Comparison of ENCODE assay signal across 9 mouse cellular contexts in genomic region chr6:108305171-108305779, GRCm38 (mm10).
A peak's percentile ranks its signal among the peaks of the same experiment; 100 is the strongest.
DNase-seq lines count a peak whose midpoint lies in the region; TF ChIP-seq lines count a peak whose summit lies in the region.
"Had no signal": no experiment of that assay in that cellular context is flagged by ENCODE, and none has a peak within 500 bp of the region (broad histone marks: within the 10 kb centered on the region; RNA-seq: fewer than 3 reads in every experiment).

No protein-coding gene starts in this region.

- DNase-seq in layer of hippocampus, adult 2 months (ENCODE audit: low spot score in 2 of 2), result no peak
- no peak for DNase-seq in layer of hippocampus, adult 8-10 months (ENCODE audit: low spot score in 2 of 2)
- peak; percentile 50 for DNase-seq in embryo, embryonic 10 days (ENCODE audit: low spot score)
- peak; percentile 16 to 20 for DNase-seq in heart, postnatal 14 days
- DNase-seq in lung, postnatal 10 days, result peak; percentile 21
- DNase-seq in left cerebral cortex, postnatal 14 days (ENCODE audit: low spot score in 2 of 2), result no peak
- no peak for DNase-seq in c-Kit-positive CD71-positive TER-119-positive erythroid progenitor cells, embryonic 14.5 days (ENCODE audit: low spot score)
- no peak for DNase-seq in urinary bladder, postnatal 36 days (ENCODE audit: low spot score in 2 of 2)

- TF ChIP-seq CTCF in layer of hippocampus, adult 2 months (conservative IDR thresholded peaks at IDR 0.05), result no peak

- intact Hi-C loops in heart, postnatal 14 days (cut with DNase I), result no loop called here
- intact Hi-C loops in left cerebral cortex, postnatal 14 days (cut with DNase I), result loop anchor here (5.0 kb wide), 1 partner anchor 93 kb away; the partner anchor contains the start of gene Itpr1

- no peak overlapping the region for H3K4me3 ChIP-seq in layer of hippocampus, adult 2 months
- H3K4me3 ChIP-seq: myocyte had no signal

- H3K27ac ChIP-seq in layer of hippocampus, adult 2 months, result peak overlapping the region; percentile 90

Comparison
In these comparisons a context has a peak if more than half of its experiments do, and no peak if none do; other contexts are left out.
1. DNase-seq: peak in embryo, embryonic 10 days (single experiment), heart, postnatal 14 days (2 of 2) and lung, postnatal 10 days (single experiment); none in layer of hippocampus, adult 2 months (0 of 2), layer of hippocampus, adult 8-10 months (0 of 2), left cerebral cortex, postnatal 14 days (0 of 2), c-Kit-positive CD71-positive TER-119-positive erythroid progenitor cells, embryonic 14.5 days (single experiment) and urinary bladder, postnatal 36 days (0 of 2).